Mouse (Mus musculus) forebrain, postnatal 0 days (tissue): ENCODE results near the gene Pdlim7. TPM values are rescaled to one million over a fixed set of nuclear protein-coding genes. Genes with fewer than 3 reads are reported as not detected.

Experiments
- ATAC-seq: fragments of 200-750 bp; cut with Nextera tagmentation; 2 replicates; pipeline ENCODE4 v1.8.0; 2017; ENCODE audit warnings: mild to moderate bottlenecking, moderate library complexity
- DNase-seq: peaks from one replicate; pipeline ENCODE4 v3.0.0-alpha.2; 2015
- H3K27ac ChIP-seq: fragments of 300-500 bp; sonication (generic); 2 replicates; pipeline ENCODE4 v1.5.1; 2014; ENCODE audit warnings: low read depth, mild to moderate bottlenecking, antibody characterized with exemption, low read length, moderate library complexity, mixed read lengths
- H3K27me3 ChIP-seq: fragments of 300-500 bp; sonication (generic); 2 replicates; pipeline ENCODE4 v1.6.1; 2014; ENCODE audit warnings: mild to moderate bottlenecking, low read length, mixed read lengths; ENCODE audit not compliant: insufficient read depth
- H3K36me3 ChIP-seq: fragments of 300-500 bp; sonication (generic); 2 replicates; pipeline ENCODE4 v1.6.1; 2014; ENCODE audit warnings: mild to moderate bottlenecking, moderate library complexity; ENCODE audit not compliant: insufficient read depth
- H3K4me1 ChIP-seq: fragments of 300-500 bp; sonication (generic); 2 replicates; pipeline ENCODE4 v1.6.1; 2014; ENCODE audit warnings: antibody characterized with exemption; ENCODE audit not compliant: insufficient read depth
- H3K4me2 ChIP-seq: fragments of 300-500 bp; sonication (generic); 2 replicates; pipeline ENCODE4 v1.6.1; 2014; ENCODE audit warnings: low read depth, mild to moderate bottlenecking, moderate library complexity
- H3K4me3 ChIP-seq: fragments of 300-500 bp; sonication (generic); 2 replicates; pipeline ENCODE4 v1.5.1; 2014; ENCODE audit warnings: low read depth, low read length, mixed read lengths
- H3K9ac ChIP-seq: fragments of 300-500 bp; sonication (generic); 2 replicates; pipeline ENCODE4 v1.6.1; 2014; ENCODE audit warnings: mild to moderate bottlenecking
- H3K9me3 ChIP-seq: fragments of 300-500 bp; sonication (generic); 2 replicates; pipeline ENCODE4 v1.6.1; 2016; ENCODE audit warnings: low read length
- CTCF ChIP-seq: sonication (generic); IDR thresholded peaks from 2 replicates; pipeline ENCODE4 v1.5.1; 2016; ENCODE audit warnings: antibody characterized with exemption, control low read depth, low read depth
- WGBS: fragments of 180-500 bp; shearing (Covaris S2); extraction: QIAGEN DNeasy Blood & Tissue Kit; methylation state at CpG from one replicate; pipeline ENCODE4 v1.1.7; 2014; 5-methylcytosine and 5-hydroxymethylcytosine counted together
- polyA plus RNA-seq: library from polyadenylated mRNA; unstranded; fragments of >200 nt; fragmentation: Nextera tagmentation; extraction: Ambion mirVana; gene quantifications from 2 replicates; pipeline ENCODE4 v1.2.1, GENCODE M21; 2015
- total RNA-seq: library from RNA; depleted of rRNA; stranded (reverse); fragments of >200 nt; gene quantifications from 2 replicates; pipeline ENCODE4 v1.2.3, GENCODE M21; 2014

Pdlim7 gene
- total and polyA plus RNA-seq, 2 experiments from 2014 or later: 26.6 to 115 TPM

DNA sequence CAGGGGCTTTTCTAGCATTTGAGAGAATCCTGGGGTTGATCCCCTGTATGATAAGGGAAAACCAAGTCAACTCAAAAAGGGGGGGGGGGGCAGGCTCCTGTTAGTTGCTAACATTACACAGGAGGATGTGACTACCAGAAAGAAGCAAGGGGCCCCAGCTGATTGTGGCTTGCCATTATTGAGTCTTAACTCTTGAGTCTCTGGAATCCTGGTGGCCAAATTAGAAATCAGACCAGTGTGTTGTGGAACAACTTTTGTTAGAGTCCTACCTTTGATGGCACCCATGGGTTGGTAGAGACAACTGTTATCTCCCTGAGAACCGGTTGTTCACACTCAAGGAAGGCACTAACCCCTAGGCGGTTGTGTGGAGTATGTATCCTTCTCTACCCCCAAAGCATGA, 50.5 kb downstream of the Pdlim7 start:
- H3K4me1 ChIP-seq: peaks cover 22% of the 10 kb centered on the region
- no peak overlapping the region for H3K9ac ChIP-seq
- H3K4me3 ChIP-seq: no peak overlapping the region
- no peak for DNase-seq
- 65% methylated on average over 2 of the region's 2 CpGs for WGBS
- no peak overlapping the region for H3K27ac ChIP-seq
- H3K9me3 ChIP-seq: no peaks in the 10 kb centered on the region
- no peaks in the 10 kb centered on the region for H3K27me3 ChIP-seq
- H3K36me3 ChIP-seq: peaks cover 27% of the 10 kb centered on the region
- TF ChIP-seq CTCF: no peak
- ATAC-seq: no peak
- H3K4me2 ChIP-seq: peak overlapping the region; percentile 83; the same call in 1 of the 2 replicates

DNA sequence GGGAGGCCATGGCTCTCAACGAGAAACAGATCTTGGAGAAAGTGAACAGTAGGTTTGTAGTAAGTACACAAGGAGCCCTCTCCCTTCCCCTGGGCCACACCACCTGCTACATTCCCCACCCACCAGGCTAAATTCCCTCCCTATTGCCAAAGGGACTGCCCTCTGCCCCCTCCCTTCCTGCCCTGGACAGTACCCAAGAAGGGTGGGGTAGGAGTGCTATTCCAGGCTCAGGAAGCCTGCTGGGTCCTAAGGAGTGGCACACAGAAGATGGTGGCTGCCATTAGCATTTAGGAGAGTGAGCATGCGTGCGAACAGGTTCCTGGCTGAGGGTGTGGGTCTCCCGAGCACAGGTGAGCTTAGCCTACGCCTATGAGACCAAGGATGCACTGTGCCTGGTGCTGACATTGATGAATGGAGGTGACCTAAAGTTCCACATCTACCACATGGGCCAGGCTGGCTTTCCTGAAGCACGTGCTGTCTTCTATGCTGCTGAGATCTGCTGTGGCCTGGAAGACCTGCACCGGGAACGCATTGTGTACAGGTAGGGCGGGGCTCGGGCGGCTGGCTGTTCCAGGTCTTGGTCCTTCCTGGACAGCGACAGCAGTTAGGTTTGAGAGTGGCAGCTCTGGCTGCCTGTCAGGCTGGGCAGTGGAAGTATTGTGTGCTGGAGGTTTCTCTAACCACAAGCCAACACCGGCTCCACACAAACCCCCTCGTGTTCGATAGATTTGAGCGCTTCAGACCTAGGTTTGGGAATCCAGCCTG, 61.5 kb downstream of the Pdlim7 start:
- Histone ChIP-seq H3K27me3 (no peaks in the 10 kb centered on the region), H3K4me1 (no peaks in the 10 kb centered on the region), H3K4me3 (no peak overlapping the region), H3K27ac (no peak overlapping the region), H3K4me2 (no peak overlapping the region), H3K9me3 (no peaks in the 10 kb centered on the region), H3K9ac (no peak overlapping the region), H3K36me3 (peaks cover 65% of the 10 kb centered on the region)
- ATAC-seq: no peak
- DNase-seq: no peak
- 95% methylated on average over 16 of the region's 16 CpGs for WGBS
- no peak for TF ChIP-seq CTCF

DNA sequence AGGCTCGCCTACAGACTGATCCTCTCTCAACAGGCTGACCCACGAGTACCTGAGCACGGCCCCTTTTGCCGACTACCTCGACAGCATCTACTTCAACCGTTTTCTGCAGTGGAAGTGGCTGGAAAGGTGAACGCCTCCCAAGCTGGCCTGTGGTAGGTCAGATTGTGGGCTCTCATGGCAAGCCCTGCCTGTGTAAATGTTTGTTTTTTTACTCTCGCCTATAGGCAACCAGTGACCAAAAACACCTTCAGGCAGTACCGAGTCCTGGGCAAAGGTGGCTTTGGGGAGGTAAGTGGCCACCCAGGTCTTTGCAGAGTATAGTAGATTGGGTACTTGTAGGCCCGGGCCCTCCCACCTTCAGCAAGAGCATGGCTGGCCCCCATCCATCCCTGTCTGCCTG, 62.2 kb downstream of the Pdlim7 start:
- H3K27me3 ChIP-seq: no peaks in the 10 kb centered on the region
- H3K4me2 ChIP-seq: no peak overlapping the region
- H3K9ac ChIP-seq: no peak overlapping the region
- H3K9me3 ChIP-seq: no peaks in the 10 kb centered on the region
- no peak for ATAC-seq
- WGBS: 93% methylated on average over 10 of the region's 10 CpGs
- H3K27ac ChIP-seq: no peak overlapping the region
- H3K4me1 ChIP-seq: no peaks in the 10 kb centered on the region; the same call in 1 of the 2 replicates
- no peak for TF ChIP-seq CTCF
- H3K36me3 ChIP-seq: peaks cover 60% of the 10 kb centered on the region
- H3K4me3 ChIP-seq: no peak overlapping the region
- no peak for DNase-seq

DNA sequence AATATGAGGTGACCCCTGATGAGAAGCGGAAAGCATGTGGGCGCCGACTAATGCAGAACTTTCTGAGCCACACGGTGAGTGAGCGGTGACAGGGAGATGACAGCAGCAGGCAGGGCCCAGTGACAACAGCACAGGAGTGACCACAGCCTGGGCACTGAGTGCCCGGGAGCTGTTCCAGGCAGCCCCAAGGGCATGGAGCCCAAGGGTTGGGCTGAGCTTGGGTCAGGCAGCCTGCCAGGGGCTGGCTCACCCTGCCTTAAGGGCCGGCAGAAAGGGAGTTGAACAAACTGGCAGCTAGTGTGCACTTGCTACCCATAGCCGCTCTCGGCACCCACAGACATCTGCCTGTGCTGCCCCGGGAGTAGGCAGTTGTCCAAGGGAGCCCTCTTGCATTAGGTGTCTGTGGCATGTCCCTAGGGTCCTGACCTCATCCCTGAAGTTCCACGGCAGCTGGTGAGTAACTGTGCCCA, 62.9 kb downstream of the Pdlim7 start:
- no peaks in the 10 kb centered on the region for H3K27me3 ChIP-seq
- H3K36me3 ChIP-seq: peaks cover 52% of the 10 kb centered on the region
- H3K9me3 ChIP-seq: no peaks in the 10 kb centered on the region
- no peak for TF ChIP-seq CTCF
- H3K4me2 ChIP-seq: no peak overlapping the region
- H3K9ac ChIP-seq: no peak overlapping the region
- WGBS: 75% methylated on average over 11 of the region's 11 CpGs
- no peak overlapping the region for H3K4me3 ChIP-seq
- DNase-seq: peak; percentile 52
- no peaks in the 10 kb centered on the region; the same call in 1 of the 2 replicates for H3K4me1 ChIP-seq
- H3K27ac ChIP-seq: no peak overlapping the region
- peak; percentile 65 for ATAC-seq

DNA sequence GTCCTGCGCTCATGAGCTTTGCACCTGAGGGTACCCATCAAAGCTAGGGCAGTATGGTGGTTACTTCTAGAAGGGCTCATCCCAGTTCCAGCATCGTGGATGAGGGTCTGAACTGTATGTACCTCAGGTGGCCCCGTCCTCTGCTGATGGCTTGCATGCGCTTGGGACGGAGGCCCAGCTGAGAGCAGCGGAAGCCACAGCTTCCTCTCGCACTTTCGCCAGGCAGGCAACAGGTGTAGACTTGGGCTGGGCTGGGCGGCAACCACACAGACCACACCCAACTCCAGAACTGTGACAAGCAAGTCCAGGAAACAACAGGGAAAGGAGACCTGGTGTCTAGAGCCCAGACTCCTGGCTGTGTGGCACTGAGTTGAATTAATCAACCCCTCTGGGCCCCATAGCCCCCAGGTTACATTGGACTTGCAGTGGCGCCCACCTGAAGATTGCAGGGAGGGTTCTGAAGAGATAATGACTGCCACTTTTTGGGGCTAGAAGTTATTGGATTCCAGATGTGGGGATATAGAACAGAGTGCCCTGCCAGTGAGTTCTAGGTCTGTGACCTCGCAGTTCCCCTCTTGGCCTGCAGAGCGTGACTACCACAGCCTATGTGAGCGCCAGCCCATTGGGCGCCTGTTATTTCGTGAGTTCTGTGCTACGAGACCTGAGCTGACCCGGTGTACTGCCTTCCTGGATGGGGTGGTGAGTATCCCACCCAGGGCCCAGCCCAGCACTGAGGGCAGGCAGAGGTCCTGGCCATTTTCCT, 63.6 kb downstream of the Pdlim7 start:
- no peaks in the 10 kb centered on the region; the same call in 1 of the 2 replicates for H3K4me1 ChIP-seq
- no peak overlapping the region for H3K4me2 ChIP-seq
- WGBS: 87% methylated on average over 17 of the region's 17 CpGs
- H3K27ac ChIP-seq: no peak overlapping the region
- DNase-seq (no peak), ATAC-seq (no peak)
- H3K9ac ChIP-seq: no peak overlapping the region
- H3K36me3 ChIP-seq: peaks cover 46% of the 10 kb centered on the region
- H3K4me3 ChIP-seq: no peak overlapping the region
- peak; percentile 28 for TF ChIP-seq CTCF
- no peaks in the 10 kb centered on the region for H3K27me3 ChIP-seq
- H3K9me3 ChIP-seq: no peaks in the 10 kb centered on the region

DNA sequence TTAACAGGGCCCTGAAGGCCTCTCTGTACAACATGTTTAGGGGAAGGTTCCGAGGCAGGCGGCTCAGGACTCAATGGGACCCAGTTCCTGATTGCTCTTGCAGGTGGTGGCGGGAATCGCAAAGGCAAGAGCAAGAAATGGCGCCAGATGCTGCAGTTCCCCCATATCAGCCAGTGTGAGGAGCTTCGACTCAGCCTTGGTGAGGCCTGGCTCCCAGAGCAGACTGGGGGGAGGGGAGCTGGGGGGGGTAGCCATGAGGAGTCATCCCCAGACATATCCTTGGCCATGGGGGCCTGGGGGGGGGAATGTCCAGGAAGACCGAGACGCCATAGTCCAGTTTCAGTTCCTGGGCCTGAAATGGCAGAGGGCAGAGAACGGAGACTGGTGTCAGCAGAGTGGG, 64.3 kb downstream of the Pdlim7 start:
- Histone ChIP-seq H3K27ac (no peak overlapping the region), H3K9me3 (no peaks in the 10 kb centered on the region), H3K9ac (no peak overlapping the region), H3K4me2 (no peak overlapping the region), H3K4me3 (no peak overlapping the region), H3K4me1 (no peaks in the 10 kb centered on the region; the same call in 1 of the 2 replicates), H3K36me3 (peaks cover 40% of the 10 kb centered on the region), H3K27me3 (no peaks in the 10 kb centered on the region)
- TF ChIP-seq CTCF: no peak
- no peak for ATAC-seq
- DNase-seq: no peak
- WGBS: 90% methylated on average over 9 of the region's 9 CpGs

DNA sequence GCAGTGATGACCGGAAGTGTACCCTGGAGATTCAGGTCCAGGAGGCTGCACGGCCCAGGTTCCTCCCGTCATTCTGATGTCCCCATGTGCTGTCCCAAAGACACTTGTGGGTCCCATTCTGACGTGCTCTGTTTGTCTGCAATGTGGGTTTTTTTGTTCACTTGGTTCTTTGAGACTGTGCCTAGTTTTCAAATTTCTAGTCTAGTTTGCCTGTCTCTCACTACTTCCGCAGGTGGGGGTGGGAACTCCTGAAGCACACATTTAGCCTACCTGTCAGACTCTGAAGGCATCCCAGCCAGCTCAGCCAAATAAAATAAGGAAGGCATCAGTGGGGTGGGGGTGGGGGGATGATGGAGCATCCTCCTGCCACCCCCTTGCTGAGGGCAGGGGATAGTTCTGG, 65.3 kb downstream of the Pdlim7 start:
- H3K4me2 ChIP-seq: no peak overlapping the region
- H3K9me3 ChIP-seq: no peaks in the 10 kb centered on the region
- no peak overlapping the region for H3K4me3 ChIP-seq
- WGBS: 92% methylated on average over 5 of the region's 5 CpGs
- ATAC-seq (no peak), DNase-seq (no peak)
- H3K4me1 ChIP-seq: no peaks in the 10 kb centered on the region; the same call in 1 of the 2 replicates
- no peaks in the 10 kb centered on the region for H3K27me3 ChIP-seq
- no peak overlapping the region for H3K9ac ChIP-seq
- H3K27ac ChIP-seq: no peak overlapping the region
- no peak for TF ChIP-seq CTCF
- H3K36me3 ChIP-seq: peaks cover 30% of the 10 kb centered on the region
